Mouse (Mus musculus) olfactory bulb, adult 2 months (tissue): ENCODE measurements at regions not wholly inside any gene's neighbourhood (a gene's known extent, or its start where the extent isn't known, plus 50 kb on each side); places are given as distances from the start of the nearest gene placed in this dataset.

Experiments
- CTCF ChIP-seq: fragments of 200-500 bp; IDR thresholded peaks from 2 replicates; pipeline ENCODE4 v1.5.1; 2012; ENCODE audit warnings: low read depth, mild to moderate bottlenecking, low read length, moderate library complexity; ENCODE audit not compliant: insufficient read depth
- POLR2A ChIP-seq: fragments of 200-500 bp; IDR thresholded peaks from 2 replicates; pipeline ENCODE4 v1.6.1; 2012; ENCODE audit warnings: mild to moderate bottlenecking, low read depth, low read length, moderate library complexity; ENCODE audit not compliant: insufficient read depth

GRCm38 (mm10) chr15:62802770-62803169 is 1042.2 kb downstream of the Gsdmc2 start:
- TF ChIP-seq POLR2A: no peak
- no peak for TF ChIP-seq CTCF
